Mouse (Mus musculus) MEL (cell line): Measurements from ENCODE around the gene Amhr2. TPM values are rescaled to one million over a fixed set of nuclear protein-coding genes. Genes with fewer than 3 reads are reported as not detected.
A peak's percentile ranks its signal among the peaks of the same experiment; 100 is the strongest.

Experiments used
- DNase-seq: peaks from one replicate; pipeline ENCODE4 v3.0.0; 2011; ENCODE audit warnings: low read depth, low spot score
- H3K27ac ChIP-seq: 2 replicates; pipeline ENCODE4 v1.5.1; 2012; ENCODE audit warnings: low read depth, mild to moderate bottlenecking, control low read depth, low read length, moderate library complexity; ENCODE audit not compliant: control insufficient read depth
- H3K27me3 ChIP-seq, 2 experiments: fragments of 150-350 bp in 1 of 2; sonication (generic) in 1 of 2; 2 replicates each; pipeline ENCODE4 v1.6.1; 2012; ENCODE audit warnings: low read length in 2 of 2, mild to moderate bottlenecking in 2 of 2, improper control_type of control experiment in 1 of 2, moderate library complexity in 1 of 2; ENCODE audit not compliant: insufficient read depth in 2 of 2, control insufficient read depth in 1 of 2
- H3K36me3 ChIP-seq, 2 experiments: 2 replicates each; pipeline ENCODE4 v1.6.1; 2012 to 2014; ENCODE audit warnings: low read length in 2 of 2, improper control_type of control experiment in 1 of 2, inconsistent platforms in 1 of 2, mild to moderate bottlenecking in 1 of 2; ENCODE audit not compliant: insufficient read depth in 2 of 2, control insufficient read depth in 1 of 2
- H3K4me1 ChIP-seq, 2 experiments: fragments of 150-350 bp in 1 of 2; sonication (generic) in 1 of 2; 2 replicates each; pipeline ENCODE4 v1.6.1; 2012; ENCODE audit warnings: low read length in 2 of 2, improper control_type of control experiment in 1 of 2, mild to moderate bottlenecking in 1 of 2; ENCODE audit not compliant: insufficient read depth in 2 of 2, control insufficient read depth in 1 of 2
- H3K4me3 ChIP-seq, 2 experiments: fragments of 150-350 bp in 1 of 2; sonication (generic) in 1 of 2; 2 replicates each; pipeline ENCODE4 v1.5.1; 2012; ENCODE audit warnings: low read depth in 2 of 2, low read length in 2 of 2, mild to moderate bottlenecking in 2 of 2, moderate library complexity in 2 of 2, control low read depth in 1 of 2, improper control_type of control experiment in 1 of 2; ENCODE audit not compliant: control insufficient read depth in 1 of 2, insufficient read depth in 1 of 2
- H3K79me2 ChIP-seq: 2 replicates; pipeline ENCODE4 v1.6.1; 2012; ENCODE audit warnings: mild to moderate bottlenecking, low read length, moderate library complexity; ENCODE audit not compliant: control insufficient read depth, poor library complexity, insufficient read depth
- H3K9ac ChIP-seq: 2 replicates; pipeline ENCODE4 v1.6.1; 2012; ENCODE audit warnings: low read depth, mild to moderate bottlenecking, control low read depth, low read length, moderate library complexity; ENCODE audit not compliant: control insufficient read depth, poor library complexity, severe bottlenecking
- H3K9me3 ChIP-seq: fragments of 150-350 bp; sonication (generic); replicated peaks from 2 replicates; pipeline ENCODE4 v1.6.1; 2012; ENCODE audit warnings: mild to moderate bottlenecking, low read length, improper control_type of control experiment, moderate library complexity; ENCODE audit not compliant: insufficient read depth
- CHD1 ChIP-seq: IDR thresholded peaks from 2 replicates; pipeline ENCODE4 v1.6.1; 2012; ENCODE audit warnings: low read depth, mild to moderate bottlenecking, inconsistent platforms, low read length, improper control_type of control experiment
- CHD2 ChIP-seq: IDR thresholded peaks from 2 replicates; pipeline ENCODE4 v1.6.1; 2011; ENCODE audit warnings: low read length, improper control_type of control experiment
- E2F4 ChIP-seq: IDR thresholded peaks from 2 replicates; pipeline ENCODE4 v1.6.1; 2011; ENCODE audit warnings: low read depth, low read length, improper control_type of control experiment, borderline replicate concordance
- ELF1 ChIP-seq: IDR thresholded peaks from 2 replicates; pipeline ENCODE4 v1.6.1; 2014; ENCODE audit warnings: low read depth, mild to moderate bottlenecking, inconsistent platforms, low read length, improper control_type of control experiment, moderate library complexity
- EP300 ChIP-seq, 2 experiments: IDR thresholded peaks; 2 replicates each; pipeline ENCODE4 v1.6.1; 2011; ENCODE audit warnings: improper control_type of control experiment in 2 of 2, low read length in 2 of 2, low read depth in 1 of 2, mild to moderate bottlenecking in 1 of 2
- ETS1 ChIP-seq: IDR thresholded peaks from 2 replicates; pipeline ENCODE4 v1.6.1; 2012; ENCODE audit warnings: low read depth, mild to moderate bottlenecking, inconsistent platforms, low read length, improper control_type of control experiment, moderate library complexity
- GABPA ChIP-seq: IDR thresholded peaks from 2 replicates; pipeline ENCODE4 v1.6.1; 2012; ENCODE audit warnings: low read depth, mild to moderate bottlenecking, inconsistent platforms, low read length, improper control_type of control experiment, moderate library complexity
- HCFC1 ChIP-seq: IDR thresholded peaks from 2 replicates; pipeline ENCODE4 v1.6.1; 2012; ENCODE audit warnings: low read depth, mild to moderate bottlenecking, inconsistent platforms, low read length, improper control_type of control experiment, moderate library complexity
- KAT2A ChIP-seq: conservative IDR thresholded peaks from 2 replicates; pipeline ENCODE4 v1.6.1; 2012; ENCODE audit warnings: low read depth, low read length, improper control_type of control experiment, inconsistent platforms
- MAFK ChIP-seq: IDR thresholded peaks from 2 replicates; pipeline ENCODE4 v1.6.1; 2011; ENCODE audit warnings: low read depth, mild to moderate bottlenecking, low read length, improper control_type of control experiment, borderline replicate concordance
- MAX ChIP-seq: IDR thresholded peaks from 2 replicates; pipeline ENCODE4 v1.6.1; 2011; ENCODE audit warnings: low read length, improper control_type of control experiment
- MAZ ChIP-seq: IDR thresholded peaks from 2 replicates; pipeline ENCODE4 v1.6.1; 2012; ENCODE audit warnings: low read depth, mild to moderate bottlenecking, inconsistent platforms, low read length, improper control_type of control experiment
- MEF2A ChIP-seq: IDR thresholded peaks from 2 replicates; pipeline ENCODE4 v1.6.1; 2014; ENCODE audit warnings: low read depth, mild to moderate bottlenecking, inconsistent platforms, low read length, improper control_type of control experiment; ENCODE audit not compliant: poor library complexity, insufficient replicate concordance, severe bottlenecking; ENCODE audit errors: extremely low read depth
- MXI1 ChIP-seq: IDR thresholded peaks from 2 replicates; pipeline ENCODE4 v1.6.1; 2011; ENCODE audit warnings: mild to moderate bottlenecking, low read depth, low read length, improper control_type of control experiment
- MYB ChIP-seq: IDR thresholded peaks from 2 replicates; pipeline ENCODE4 v1.6.1; 2011; ENCODE audit warnings: mild to moderate bottlenecking, low read depth, low read length, improper control_type of control experiment
- MYC ChIP-seq: IDR thresholded peaks from 2 replicates; pipeline ENCODE4 v1.6.1; 2011; ENCODE audit warnings: low read depth, mild to moderate bottlenecking, low read length, improper control_type of control experiment, moderate library complexity
- NRF1 ChIP-seq: IDR thresholded peaks from 2 replicates; pipeline ENCODE4 v1.6.1; 2014; ENCODE audit warnings: low read depth, mild to moderate bottlenecking, inconsistent platforms, low read length, improper control_type of control experiment, moderate library complexity; ENCODE audit not compliant: poor library complexity, insufficient read depth, severe bottlenecking
- POLR2A ChIP-seq, 2 experiments: IDR thresholded peaks; 2 replicates each; pipeline ENCODE4 v1.6.1; 2011 to 2012; ENCODE audit warnings: low read length in 2 of 2, mild to moderate bottlenecking in 2 of 2, control low read depth in 1 of 2, improper control_type of control experiment in 1 of 2, low read depth in 1 of 2, moderate library complexity in 1 of 2; ENCODE audit not compliant: control insufficient read depth in 1 of 2, insufficient read depth in 1 of 2, poor library complexity in 1 of 2
- POLR2AphosphoS2 ChIP-seq: IDR thresholded peaks from 2 replicates; pipeline ENCODE4 v1.6.1; 2011; ENCODE audit warnings: low read length, improper control_type of control experiment
- POLR2AphosphoS5 ChIP-seq: IDR thresholded peaks from 2 replicates; pipeline ENCODE4 v1.6.1; 2012; ENCODE audit warnings: low read depth, borderline replicate concordance, mild to moderate bottlenecking, inconsistent platforms, low read length, moderate library complexity, mixed read lengths
- RAD21 ChIP-seq: IDR thresholded peaks from 2 replicates; pipeline ENCODE4 v1.6.1; 2011; ENCODE audit warnings: mild to moderate bottlenecking, low read depth, low read length, improper control_type of control experiment
- RCOR1 ChIP-seq: IDR thresholded peaks from 2 replicates; pipeline ENCODE4 v1.6.1; 2012; ENCODE audit warnings: low read depth, mild to moderate bottlenecking, inconsistent platforms, low read length, improper control_type of control experiment
- SIN3A ChIP-seq: IDR thresholded peaks from 2 replicates; pipeline ENCODE4 v1.6.1; 2012; ENCODE audit warnings: low read length, improper control_type of control experiment, inconsistent platforms
- SMC3 ChIP-seq: IDR thresholded peaks from 2 replicates; pipeline ENCODE4 v1.6.1; 2011; ENCODE audit warnings: low read depth, low read length, improper control_type of control experiment
- TAL1 ChIP-seq: IDR thresholded peaks from 2 replicates; pipeline ENCODE4 v1.6.1; 2012; ENCODE audit warnings: mild to moderate bottlenecking, inconsistent platforms, low read length, moderate library complexity, mixed read lengths
- TBP ChIP-seq: IDR thresholded peaks from 2 replicates; pipeline ENCODE4 v1.8.0; 2011; ENCODE audit warnings: low read depth, low read length, improper control_type of control experiment
- TCF12 ChIP-seq: IDR thresholded peaks from 2 replicates; pipeline ENCODE4 v1.6.1; 2014; ENCODE audit warnings: low read depth, mild to moderate bottlenecking, inconsistent platforms, low read length, improper control_type of control experiment, moderate library complexity
- USF1 ChIP-seq: IDR thresholded peaks from 2 replicates; pipeline ENCODE4 v1.6.1; 2014; ENCODE audit warnings: low read depth, mild to moderate bottlenecking, inconsistent platforms, low read length, improper control_type of control experiment, moderate library complexity
- USF2 ChIP-seq, 2 experiments: IDR thresholded peaks; 2 replicates each; pipeline ENCODE4 v1.6.1; 2011 to 2012; ENCODE audit warnings: improper control_type of control experiment in 2 of 2, low read length in 2 of 2, borderline replicate concordance in 1 of 2, inconsistent platforms in 1 of 2, low read depth in 1 of 2, mild to moderate bottlenecking in 1 of 2; ENCODE audit not compliant: insufficient read depth in 1 of 2
- ZMIZ1 ChIP-seq: IDR thresholded peaks from 2 replicates; pipeline ENCODE4 v1.6.1; 2012; ENCODE audit warnings: low read depth, mild to moderate bottlenecking, inconsistent platforms, low read length, improper control_type of control experiment, moderate library complexity
- ZNF384 ChIP-seq: IDR thresholded peaks from 2 replicates; pipeline ENCODE4 v1.6.1; 2012; ENCODE audit warnings: low read depth, mild to moderate bottlenecking, inconsistent platforms, low read length, improper control_type of control experiment
- polyA plus RNA-seq, 2 experiments: library from polyadenylated mRNA; stranded (reverse) in 1 of 2; unstranded in 1 of 2; fragments of >175 nt in 1 of 2; fragments of >200 nt in 1 of 2; gene quantifications; 2 replicates each; pipeline versions ENCODE4 v1.2.1 to v1.2.4; 2012; ENCODE audit warnings: low replicate concordance in 2 of 2, low read depth in 1 of 2; ENCODE audit not compliant: insufficient read length in 2 of 2, insufficient read depth in 1 of 2, missing spikeins in 1 of 2
- total RNA-seq: library from RNA; depleted of rRNA; stranded (reverse); fragments of 300-350 nt; gene quantifications from 2 replicates; pipeline ENCODE4 v1.2.3, GENCODE M21; 2012

The Amhr2 gene
- total and polyA plus RNA-seq, 3 experiments = 6.9 to 22.7 TPM; not detected in 1

DNA sequence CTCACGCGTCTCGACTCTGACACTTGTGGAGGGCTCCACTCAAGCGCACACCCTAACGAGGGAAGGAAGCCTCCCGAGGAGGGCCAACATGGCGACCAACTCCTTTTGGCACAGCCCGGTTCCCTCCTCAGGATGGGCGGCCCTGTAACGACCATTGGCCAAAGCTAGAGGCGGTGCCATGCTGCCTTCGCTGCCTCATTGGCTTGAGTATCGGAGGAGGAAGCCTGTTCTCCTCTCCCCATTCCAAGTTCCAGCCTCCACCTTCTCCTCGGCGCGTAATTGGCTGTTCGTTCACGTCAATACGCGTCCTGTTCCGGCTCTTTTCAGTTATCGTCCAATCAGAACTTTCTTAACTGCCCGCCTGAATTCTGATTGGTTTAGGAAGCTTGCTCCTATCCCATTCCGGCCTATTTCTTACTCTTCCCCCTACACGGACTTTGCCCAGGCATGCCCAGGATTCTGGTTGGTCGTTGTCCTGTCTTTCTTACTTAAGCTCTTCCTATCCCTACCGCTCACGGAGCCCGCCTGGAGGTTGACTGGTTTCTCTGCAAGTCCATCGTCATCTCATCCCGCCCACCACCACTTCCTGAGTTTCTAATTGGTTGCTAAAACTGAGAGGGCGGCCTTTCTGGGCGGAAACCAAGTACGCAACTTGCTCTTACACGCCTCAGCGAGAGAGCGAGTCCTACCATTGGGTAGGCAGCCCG lies 39.5 kb upstream of the Amhr2 start, which contains the start of gene Sp1 (continued):
- TF ChIP-seq POLR2AphosphoS5 = no peak; the same call in 1 of the 2 replicates
- TF ChIP-seq ETS1 = no peak
- peak; percentile 67; the same call in 1 of the 2 replicates for TF ChIP-seq TCF12

DNA sequence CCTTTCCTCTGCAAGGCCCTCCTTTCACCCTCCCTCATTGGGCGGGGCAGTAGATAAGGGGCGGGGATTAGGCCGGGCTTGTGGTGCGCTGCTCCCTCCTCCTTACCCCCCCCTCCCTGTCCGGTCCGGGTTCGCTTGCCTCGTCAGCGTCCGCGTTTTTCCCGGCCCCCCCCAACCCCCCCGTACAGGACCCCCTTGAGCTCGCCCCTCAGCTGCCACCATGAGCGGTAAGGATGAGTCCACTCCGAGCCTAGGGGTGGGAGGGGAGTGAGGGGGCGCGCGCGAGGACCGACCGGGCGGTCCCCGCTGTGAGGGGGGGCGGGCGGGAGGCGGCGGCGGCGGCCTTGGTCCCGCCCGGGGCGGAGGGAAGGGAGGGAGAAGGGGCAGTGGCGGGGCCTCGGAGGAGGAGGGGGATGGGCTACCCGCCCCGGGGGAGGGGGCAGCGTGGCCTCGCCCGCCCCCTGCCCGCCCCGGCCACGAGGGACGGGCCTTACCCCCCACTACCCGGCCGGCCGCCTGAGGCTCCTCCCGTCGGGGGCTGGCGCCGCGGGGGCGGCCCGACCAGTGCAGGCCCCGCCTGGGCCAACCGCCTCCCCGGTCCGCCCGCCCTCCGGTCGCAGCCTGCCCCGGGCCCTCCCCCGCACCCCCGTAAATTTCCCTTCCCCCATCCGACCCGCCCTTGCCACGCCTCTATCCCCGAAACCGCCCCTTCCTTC lies 38.8 kb upstream of the Amhr2 start:
- H3K27ac ChIP-seq = peak overlapping the region; percentile 44
- H3K79me2 ChIP-seq = peaks cover 33% of the 10 kb centered on the region
- DNase-seq = peak; percentile 94
- peaks cover 8 to 34% of the 10 kb centered on the region in 2 experiments for H3K36me3 ChIP-seq
- no peaks in the 10 kb centered on the region for H3K27me3 ChIP-seq
- H3K9ac ChIP-seq = peak overlapping the region; percentile 65
- peak overlapping the region; percentile 50 to 59 for H3K4me3 ChIP-seq
- no peaks in the 10 kb centered on the region for H3K9me3 ChIP-seq
- peaks cover 5 to 21% of the 10 kb centered on the region in 2 experiments; a peak in 3 of 4 replicates for H3K4me1 ChIP-seq
- TF ChIP-seq POLR2AphosphoS2 (no peak; the same call in 1 of the 2 replicates), POLR2A (IDR thresholded peaks at IDR 0.05; ENCODE audit: control insufficient read depth in 1 of 2, insufficient read depth in 1 of 2, low read depth in 1 of 2, low read length in 2 of 2, poor library complexity in 1 of 2) (peak in 1 of 2 experiments; percentile 9; a peak in 2 of 4 replicates), MXI1 (peak; percentile 43; the same call in 1 of the 2 replicates), TBP (no peak), ELF1 (0 out of 2 replicates have a peak, but pooled peaks have one; percentile 13), SIN3A (peak; percentile 20; the same call in 1 of the 2 replicates), CHD2 (peak; percentile 66), ZNF384 (no peak), USF2 (IDR thresholded peaks at IDR 0.05; ENCODE audit: borderline replicate concordance in 1 of 2, insufficient read depth in 1 of 2, low read depth in 1 of 2, low read length in 2 of 2) (no peak), CHD1 (no peak), E2F4 (no peak), EP300 (IDR thresholded peaks at IDR 0.05; ENCODE audit: low read depth in 1 of 2, low read length in 2 of 2) (no peak), MEF2A (no peak), GABPA (no peak), RCOR1 (no peak), MYC (no peak), TCF12 (0 out of 2 replicates have a peak, but pooled peaks have one; percentile 35), RAD21 (no peak), NRF1 (no peak; the same call in 1 of the 2 replicates), ETS1 (no peak), MAZ (peak; percentile 98), TAL1 (no peak), USF1 (0 out of 2 replicates have a peak, but pooled peaks have one; percentile 16), KAT2A (no peak), POLR2AphosphoS5 (no peak), ZMIZ1 (no peak), MYB (no peak), MAFK (no peak), MAX (peak; percentile 11; the same call in 1 of the 2 replicates), SMC3 (no peak), HCFC1 (peak; percentile 70)
